Mouse (Mus musculus): ENCODE data around the gene Frmd8.

The Frmd8 gene

GRCm38 (mm10) chr19:5874969-5875480 lies at the start of gene Frmd8:
TSS of gene Frmd8 (minus strand) at chr19:5875274.
- peak; percentile 98 for DNase-seq (ENCODE audit: low spot score)

- DNase-seq (ENCODE audit: low spot score) = peak; percentile 95
These were observed 49.6 kb upstream of the Frmd8 start, which contains the start of gene Cdc42ep2 for GRCm38 (mm10) chr19:5924713-5925093. TSS of gene Cdc42ep2 (minus strand) at chr19:5924816.

- peak; percentile 98 for DNase-seq (ENCODE audit: low spot score)
These were observed 49.1 kb upstream of the Frmd8 start for GRCm38 (mm10) chr19:5923990-5924712.

- no peak for DNase-seq (ENCODE audit: low spot score)
These were observed 47.9 kb upstream of the Frmd8 start for GRCm38 (mm10) chr19:5922963-5923362.

- no peak for DNase-seq (ENCODE audit: low spot score)
These were observed 47.3 kb upstream of the Frmd8 start for GRCm38 (mm10) chr19:5922119-5922942.

- no peak for DNase-seq (ENCODE audit: low spot score)
These were observed 46.6 kb upstream of the Frmd8 start for GRCm38 (mm10) chr19:5921715-5922114.

GRCm38 (mm10) chr19:5913007-5913719 lies 38.1 kb upstream of the Frmd8 start, which contains the start of gene Dpf2:
TSS of gene Dpf2 (minus strand) at chr19:5913010.
- DNase-seq (ENCODE audit: low spot score) = no peak

GRCm38 (mm10) chr19:5912103-5913006 lies 37.3 kb upstream of the Frmd8 start:
- peak; percentile 100 for DNase-seq (ENCODE audit: low spot score)

- DNase-seq (ENCODE audit: low spot score) = no peak
These were observed 36.5 kb upstream of the Frmd8 start for GRCm38 (mm10) chr19:5911430-5912102.

GRCm38 (mm10) chr19:5910221-5910620 lies 35.1 kb upstream of the Frmd8 start:
- DNase-seq (ENCODE audit: low spot score) = peak; percentile 90

- DNase-seq (ENCODE audit: low spot score) = no peak
These were observed 32.2 kb upstream of the Frmd8 start for GRCm38 (mm10) chr19:5907275-5907674.

- DNase-seq (ENCODE audit: low spot score) = peak; percentile 98
These were observed 19.1 kb upstream of the Frmd8 start, which contains the start of gene Tigd3 for GRCm38 (mm10) chr19:5894002-5894678. TSS of gene Tigd3 (minus strand) at chr19:5894149.

GRCm38 (mm10) chr19:5893282-5894001 lies 18.4 kb upstream of the Frmd8 start:
- no peak for DNase-seq (ENCODE audit: low spot score)

- DNase-seq (ENCODE audit: low spot score) = no peak
These were observed 17.7 kb upstream of the Frmd8 start for GRCm38 (mm10) chr19:5892735-5893134.

- no peak for DNase-seq (ENCODE audit: low spot score)
These were observed 17.2 kb upstream of the Frmd8 start for GRCm38 (mm10) chr19:5892262-5892661.

GRCm38 (mm10) chr19:5891521-5892258 lies 16.6 kb upstream of the Frmd8 start:
- no peak for DNase-seq (ENCODE audit: low spot score)

- DNase-seq (ENCODE audit: low spot score) = no peak
These were observed 14.1 kb upstream of the Frmd8 start for GRCm38 (mm10) chr19:5889211-5889610.

- DNase-seq (ENCODE audit: low spot score) = no peak
These were observed 12.3 kb upstream of the Frmd8 start for GRCm38 (mm10) chr19:5887234-5887815.
